In the genomic region with DNA sequence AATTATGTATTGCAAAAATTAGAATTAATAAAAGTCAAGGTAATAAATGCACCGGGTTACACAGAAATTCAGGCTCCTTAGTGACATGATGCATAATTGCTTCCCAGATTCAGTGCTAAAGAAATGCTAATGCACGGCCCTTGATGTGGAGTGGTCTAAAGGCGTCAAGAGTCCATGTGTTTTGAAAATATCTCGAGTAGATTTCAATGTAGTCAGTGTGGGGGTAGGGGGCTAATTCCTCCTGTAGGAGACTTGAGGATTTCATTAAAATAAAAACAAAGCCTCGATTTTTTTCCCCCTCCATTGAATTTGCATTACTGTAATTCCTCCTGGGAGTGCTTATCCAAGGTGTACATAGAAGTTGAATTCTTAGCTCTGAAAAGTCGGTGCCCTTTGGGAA, we compare ENCODE assay signal across 13 mouse cellular contexts.
"Had no signal": no experiment of that assay in that cellular context is flagged by ENCODE, and none has a peak within 500 bp of the region (broad histone marks: within the 10 kb centered on the region; RNA-seq: fewer than 3 reads in every experiment).

No protein-coding gene starts in this region.

- H3K27me3 ChIP-seq: liver, embryonic 15.5 days had no signal

- ATAC-seq: lung, postnatal 0 days had no signal

- H3K4me3 ChIP-seq: layer of hippocampus, adult 2 months; limb, embryonic 10.5 days; liver, embryonic 15.5 days had no signal

- H3K36me3 ChIP-seq: limb, embryonic 10.5 days had no signal

- DNase-seq: kidney, adult 11 months; kidney, adult 9 months; kidney, postnatal 10 days; kidney, postnatal 4 days; lung, adult 2 months; lung, postnatal 36 days; thymus, adult 18-20 months; thymus, postnatal 14 days had no signal

- H3K9me3 ChIP-seq: limb, embryonic 10.5 days; liver, embryonic 15.5 days had no signal

- H3K4me2 ChIP-seq: liver, embryonic 11.5 days; liver, embryonic 15.5 days had no signal

- H3K9ac ChIP-seq: liver, embryonic 15.5 days had no signal

- H3K27ac ChIP-seq: layer of hippocampus, adult 2 months; limb, embryonic 10.5 days; liver, embryonic 15.5 days had no signal
